Mouse (Mus musculus): ENCODE measurements at regions not wholly inside any gene's neighbourhood (a gene's known extent, or its start where the extent isn't known, plus 50 kb on each side); places are given as distances from the start of the nearest gene placed in this dataset.

DNA sequence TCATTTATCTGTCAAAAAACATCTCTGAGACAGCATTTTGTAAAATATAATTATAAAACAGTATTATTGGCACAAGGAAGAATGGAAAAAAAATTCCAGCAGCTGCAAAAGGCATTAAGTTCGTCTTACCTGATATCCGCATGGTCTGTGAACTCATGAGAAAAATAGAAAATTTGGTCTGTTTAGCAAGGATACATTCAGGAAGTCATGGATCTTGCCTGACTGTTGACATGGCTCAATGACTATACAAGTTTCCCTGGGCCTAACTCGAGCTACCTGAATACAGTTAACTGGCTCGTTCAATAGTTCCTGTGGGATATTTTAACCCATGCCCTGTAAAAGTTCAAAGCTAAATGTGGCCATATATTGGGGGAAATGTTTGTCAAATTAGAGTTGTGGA lies 131.1 kb upstream of the D16Ertd472e start:
- no peak for TF ChIP-seq CTCF (IDR thresholded peaks at IDR 0.05; ENCODE audit: extremely low read depth, insufficient read length, insufficient replicate concordance, low read depth, low read length)
- no peak for TF ChIP-seq POLR2A (IDR thresholded peaks at IDR 0.05; ENCODE audit: low read depth, low read length)

Data from small intestine, adult 2 months (tissue).